Mouse (Mus musculus) urinary bladder, adult 18-20 months (tissue): ENCODE results near the gene Borcs8.

Experiments used
- DNase-seq, 2 experiments: peaks; one replicate each; pipeline ENCODE4 v3.0.0; 2022; ENCODE audit warnings: low spot score in 2 of 2, mixed read lengths in 2 of 2

Gene Borcs8

DNA sequence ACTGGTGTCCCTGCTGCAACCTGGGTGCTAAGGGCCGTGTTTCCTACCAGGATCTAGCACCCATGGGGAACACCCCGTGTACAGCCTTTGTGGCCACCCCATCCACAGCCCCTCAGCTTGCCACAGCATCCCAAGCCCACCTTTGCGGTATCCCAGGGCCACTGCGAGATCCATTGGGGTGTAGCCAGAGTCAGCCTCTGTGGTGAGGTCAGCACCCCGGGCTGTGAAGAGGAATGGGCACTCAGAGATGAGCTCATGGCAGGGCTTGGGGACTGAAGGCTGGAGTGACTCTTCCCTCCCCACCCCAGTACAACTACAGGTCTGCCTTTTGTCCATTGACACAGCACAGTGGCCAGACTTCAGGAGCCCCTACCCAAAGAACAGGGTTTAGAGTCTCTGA, 5.2 kb upstream of the Borcs8 start:
- DNase-seq, result no peak

DNA sequence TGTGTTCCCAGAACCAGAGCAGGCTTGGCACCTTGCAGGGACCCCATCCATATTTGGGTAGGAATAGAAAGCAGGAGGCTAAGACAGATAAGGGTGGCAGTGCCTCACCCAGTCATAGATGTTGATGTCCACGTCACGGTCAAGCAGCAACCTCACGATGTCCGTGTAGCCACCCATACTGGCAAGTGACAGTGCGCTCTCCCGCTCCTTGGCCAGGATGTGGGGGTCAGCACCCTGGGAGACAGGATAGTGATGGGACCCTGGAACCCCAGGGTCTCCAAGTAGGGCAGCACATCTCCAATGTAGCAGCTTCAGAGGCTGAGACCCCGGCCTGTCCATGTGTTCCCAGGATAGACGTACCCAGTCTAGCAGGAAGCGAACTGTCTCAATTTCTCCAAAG, 4.4 kb upstream of the Borcs8 start:
- no peak for DNase-seq

DNA sequence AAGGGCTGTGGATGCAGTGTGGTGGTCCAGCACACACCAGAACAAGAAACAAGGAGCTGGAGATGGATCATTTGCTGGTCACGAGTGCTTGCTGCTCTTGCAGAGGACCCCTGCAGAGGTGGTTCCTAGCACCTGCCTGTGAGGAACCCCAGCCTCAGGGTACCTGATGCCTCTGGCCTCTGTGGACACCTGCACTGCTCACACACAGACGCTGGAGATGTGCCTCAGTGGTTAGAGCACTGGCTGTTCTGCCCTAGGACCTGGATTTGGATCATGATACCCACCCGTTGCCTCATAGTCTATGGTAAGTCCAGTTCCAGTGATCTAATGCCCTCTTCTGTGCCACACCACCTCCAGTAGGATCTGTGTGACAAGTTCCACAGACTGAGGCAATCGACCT, 2.7 kb upstream of the Borcs8 start:
- no peak for DNase-seq

DNA sequence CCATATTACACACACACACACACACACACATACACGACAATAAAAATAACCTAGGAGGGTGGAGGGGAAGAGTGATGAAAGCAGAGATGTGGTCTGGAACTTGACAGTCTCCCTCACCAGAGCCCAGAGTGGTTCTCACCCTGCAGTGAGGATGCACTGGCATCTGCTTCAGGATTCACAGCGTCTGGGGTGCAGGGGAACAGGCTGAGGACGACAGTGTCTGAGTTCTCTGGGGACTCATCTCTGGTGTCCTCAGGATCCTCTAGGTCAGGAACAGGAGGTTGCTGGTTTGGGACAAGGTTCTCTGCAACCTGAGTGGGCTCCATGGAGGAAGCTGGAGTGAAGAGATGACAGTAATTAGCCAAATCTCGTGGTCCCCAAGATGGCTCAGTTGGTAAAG, 1.4 kb upstream of the Borcs8 start:
- DNase-seq, result no peak

DNA sequence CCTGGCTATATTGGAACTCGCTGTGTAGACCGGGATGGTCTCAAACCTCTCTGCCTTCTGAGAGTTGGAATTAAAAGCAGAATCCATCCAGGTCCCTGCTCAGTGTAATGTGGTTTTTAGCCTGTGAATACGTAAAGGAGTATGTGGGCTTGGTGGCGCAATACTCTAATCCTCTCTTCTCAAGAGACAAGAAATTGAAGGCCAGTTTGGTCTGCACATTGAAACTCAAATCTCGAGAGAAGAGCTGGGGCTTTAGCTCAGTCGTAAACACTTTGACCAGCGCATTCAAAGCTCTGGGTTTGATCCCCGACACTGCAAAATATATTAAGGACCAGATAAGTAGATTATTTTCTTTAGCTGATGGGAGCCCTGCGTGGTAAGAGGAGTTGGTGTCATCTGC, 682 bp downstream of the Borcs8 start:
- no peak for DNase-seq

DNA sequence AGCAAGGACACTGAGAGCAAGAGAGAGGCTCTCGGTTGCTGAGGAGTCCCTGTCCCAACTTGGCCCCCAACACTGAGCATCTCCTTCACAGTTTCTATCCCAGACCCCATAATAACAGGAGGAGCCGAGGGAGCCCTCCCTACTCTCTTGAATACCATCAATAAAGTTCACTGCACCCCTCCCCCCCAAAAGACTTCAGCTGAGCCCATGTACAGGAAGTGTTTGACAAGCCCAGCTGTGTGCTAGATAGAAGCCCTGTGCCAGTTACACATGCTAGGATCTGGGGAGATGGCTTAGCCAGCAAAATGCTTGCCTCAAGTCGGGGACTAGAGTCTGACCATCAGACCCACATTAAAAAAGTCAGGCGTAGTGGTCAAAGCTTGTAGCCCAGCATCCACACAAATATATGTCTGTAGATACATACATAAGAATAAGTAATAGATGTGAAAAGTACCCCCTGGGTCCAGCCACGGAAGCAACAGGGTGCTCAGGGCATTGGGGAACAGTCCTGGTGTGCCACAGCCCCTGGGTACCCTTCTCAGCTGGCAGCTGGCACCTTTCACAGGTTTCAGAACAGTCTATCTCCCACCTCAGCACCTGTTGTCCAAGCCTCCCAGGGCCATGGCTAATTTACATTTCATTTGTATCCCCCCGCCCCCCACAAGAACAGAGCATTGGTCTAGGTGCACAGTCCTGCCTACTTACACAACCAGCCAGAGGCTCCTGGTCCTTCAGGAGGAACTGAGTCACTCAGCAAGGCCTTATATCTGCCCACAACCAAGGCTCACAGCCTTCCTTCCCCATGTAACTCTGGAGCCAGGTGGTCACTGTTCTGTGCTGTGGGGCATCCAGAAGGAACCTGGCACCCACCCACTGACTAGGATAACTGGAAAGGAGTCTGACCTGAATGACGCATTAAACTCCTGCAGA, 8.6 kb downstream of the Borcs8 start:
- DNase-seq, result no peak

DNA sequence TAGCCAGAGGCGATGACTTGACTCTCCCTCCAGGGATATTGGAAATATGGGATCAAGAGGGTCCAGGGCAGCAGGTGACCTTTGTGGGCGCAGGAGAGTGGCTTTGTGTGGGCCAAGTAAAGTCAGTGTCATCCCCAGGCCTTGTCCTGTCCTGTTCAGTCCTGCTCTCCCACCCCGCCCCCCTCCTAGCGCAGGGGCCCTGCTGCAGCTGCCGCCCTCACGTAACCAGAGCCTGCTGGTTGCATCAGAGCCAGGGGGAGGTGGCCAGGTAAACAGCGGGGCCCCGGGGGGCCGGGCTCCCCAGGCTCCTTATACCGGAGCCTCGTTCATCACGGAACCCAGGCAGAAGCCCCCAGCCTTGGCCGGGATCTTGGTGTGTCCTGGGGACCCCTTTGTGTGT, 10.9 kb downstream of the Borcs8 start:
- no peak for DNase-seq

DNA sequence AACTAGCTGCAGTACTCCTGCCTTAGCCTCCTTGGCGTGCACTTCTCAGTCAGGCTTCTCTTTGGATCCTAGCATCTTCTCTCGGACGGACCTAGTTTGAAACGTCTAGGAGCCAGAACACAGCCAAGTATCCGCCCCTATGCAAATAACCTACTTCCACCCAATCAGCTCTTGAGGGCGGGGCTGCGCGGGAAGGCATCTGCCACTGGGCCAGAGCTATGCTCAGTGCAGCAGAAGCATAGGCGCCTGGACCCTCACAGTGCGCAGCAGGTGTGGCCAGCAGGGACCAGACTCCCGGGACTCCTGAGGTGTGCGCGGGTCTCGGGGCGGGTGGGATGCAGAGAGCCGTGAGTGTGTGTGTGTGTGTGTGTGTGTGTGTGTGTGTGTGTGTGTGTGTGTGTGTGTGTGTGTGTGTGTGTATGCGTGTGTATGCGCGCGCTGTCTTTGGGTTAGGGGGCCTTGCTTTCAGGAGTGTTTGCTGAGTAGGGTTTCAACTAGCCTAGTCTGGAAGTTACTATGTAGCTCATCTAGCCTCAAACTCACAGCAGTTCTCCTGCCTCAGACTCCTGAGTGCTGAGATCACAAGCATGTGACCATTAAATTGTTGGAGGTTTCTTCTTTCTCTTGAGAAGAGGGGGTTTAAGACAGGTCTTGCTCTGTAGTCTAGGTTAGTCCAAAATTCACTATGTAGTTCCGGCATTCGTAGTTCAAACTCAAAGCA, 13.4 kb downstream of the Borcs8 start:
- DNase-seq, result peak in 1 of 2 experiments; percentile 31

DNA sequence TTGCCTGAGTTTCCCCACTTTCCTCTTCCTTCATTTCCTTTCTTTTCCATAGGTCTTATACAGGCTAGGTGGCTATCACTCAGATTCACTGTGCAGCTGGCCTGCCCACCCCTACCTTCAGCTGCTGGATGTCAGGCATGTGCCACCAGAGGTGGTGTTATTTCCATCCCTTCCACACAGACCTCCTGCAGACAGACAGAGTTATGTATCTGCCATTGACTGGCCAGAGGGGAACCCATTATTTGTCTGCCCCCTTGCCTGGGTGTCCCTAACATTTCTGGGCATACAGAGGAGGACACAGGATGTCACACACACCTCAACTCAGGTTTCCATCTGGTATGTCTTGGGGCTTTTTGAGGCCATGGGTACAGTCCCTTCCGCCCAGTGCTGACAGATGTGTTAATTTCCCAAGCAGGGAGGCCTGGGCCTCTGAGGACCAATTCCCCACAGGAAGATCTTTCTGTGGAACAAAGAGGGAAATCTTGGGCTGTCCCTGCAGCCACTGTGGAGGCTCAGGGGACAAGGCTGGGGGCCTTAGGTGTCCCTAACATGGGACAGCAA, 18.0 kb downstream of the Borcs8 start:
- DNase-seq, result no peak

DNA sequence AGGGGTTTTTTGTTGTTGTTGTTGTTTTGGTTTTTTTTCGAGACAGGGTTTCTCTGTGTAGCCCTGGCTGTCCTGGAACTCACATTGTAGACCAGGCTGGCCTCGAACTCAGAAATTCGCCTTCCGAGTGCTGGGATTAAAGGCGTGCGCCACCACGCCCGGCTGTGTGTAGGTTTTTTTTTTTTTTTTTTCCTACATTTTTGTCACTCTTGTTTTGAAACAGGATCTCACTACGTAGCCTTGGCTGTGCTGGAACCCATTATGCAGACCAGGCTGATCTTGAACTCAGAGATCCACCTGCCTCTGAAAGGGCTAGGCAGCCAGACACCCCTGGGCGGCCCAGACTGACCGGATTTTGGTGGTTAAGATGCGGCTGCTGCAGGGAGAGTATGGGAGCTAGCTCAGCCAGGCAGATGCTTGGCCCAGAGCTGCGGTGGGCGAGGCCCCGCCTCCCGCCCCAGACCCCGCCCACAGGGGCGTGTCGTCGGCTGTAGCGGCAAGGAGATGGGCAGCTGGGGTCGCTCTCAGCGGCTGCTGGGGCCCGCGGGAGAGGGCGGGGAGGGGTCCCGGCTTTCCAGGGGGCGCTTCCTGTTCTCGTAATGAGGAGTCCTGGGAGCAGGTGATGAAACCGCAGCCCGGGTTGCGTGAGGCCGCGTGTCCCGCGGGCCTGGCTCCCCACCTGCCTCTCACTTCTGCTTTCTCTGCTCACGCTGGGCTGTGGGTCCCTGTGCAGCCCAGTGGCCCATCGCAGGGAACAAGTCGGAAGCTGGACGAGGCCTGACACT, 19.0 kb downstream of the Borcs8 start:
- peak; percentile 28 to 63 for DNase-seq

DNA sequence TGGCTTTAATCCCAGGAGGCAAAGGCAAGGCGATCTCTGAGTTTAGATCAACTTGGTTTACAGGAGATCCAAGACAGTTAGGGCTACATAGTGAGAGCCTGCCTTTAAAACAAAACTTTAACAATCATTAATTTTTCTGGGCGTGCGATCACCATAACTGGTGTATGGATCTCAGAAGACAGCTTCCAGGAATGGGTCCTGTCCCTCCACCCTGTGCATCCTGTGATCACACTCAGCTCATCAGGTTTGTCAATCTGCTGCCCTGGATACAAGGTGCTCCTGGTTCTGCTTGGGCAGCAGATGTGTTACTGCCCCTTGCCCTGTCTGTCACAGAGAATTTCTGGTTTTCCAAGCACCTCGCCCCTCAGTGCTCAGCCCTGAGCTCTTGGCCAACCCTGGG, 19.9 kb downstream of the Borcs8 start:
- no peak for DNase-seq

DNA sequence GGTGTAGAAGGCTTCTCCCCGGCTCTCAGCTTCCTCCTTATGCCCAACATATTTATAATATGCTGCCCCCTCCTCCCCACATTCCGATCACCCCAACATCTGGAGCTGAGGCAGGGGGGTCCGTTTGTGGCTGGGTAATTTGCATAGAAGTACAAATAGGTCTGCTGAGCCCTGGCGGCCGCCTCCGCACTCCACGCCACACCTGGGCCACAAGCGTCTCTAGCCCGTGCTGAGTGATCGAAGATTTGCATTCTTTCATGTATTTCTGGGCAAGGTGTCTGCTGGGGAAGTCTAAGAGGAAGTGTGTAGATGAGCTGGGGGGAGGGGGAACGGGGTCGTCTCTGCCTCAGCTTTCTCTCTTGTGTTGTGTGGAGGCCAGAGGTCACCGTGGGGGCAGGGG, 20.7 kb downstream of the Borcs8 start:
- no peak for DNase-seq

DNA sequence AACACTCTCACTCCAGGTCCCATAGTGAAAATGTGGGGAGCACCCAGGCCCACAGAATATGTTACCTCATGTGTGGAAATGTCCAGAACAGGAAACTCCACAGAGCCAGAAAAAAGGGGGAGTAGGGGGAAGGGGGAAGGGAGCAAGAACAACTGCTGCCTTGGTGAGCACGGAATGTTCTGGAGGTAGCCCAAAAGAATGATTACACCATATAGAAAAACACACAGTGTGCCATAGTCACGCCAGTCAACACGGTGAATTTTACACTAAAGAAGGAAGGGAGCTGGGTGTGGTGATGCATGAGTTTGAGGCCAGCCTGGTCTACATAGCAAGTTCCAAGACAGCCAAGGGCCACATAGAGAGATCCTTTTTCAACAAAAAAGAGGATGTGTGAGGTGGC, 24.0 kb downstream of the Borcs8 start:
- no peak for DNase-seq

DNA sequence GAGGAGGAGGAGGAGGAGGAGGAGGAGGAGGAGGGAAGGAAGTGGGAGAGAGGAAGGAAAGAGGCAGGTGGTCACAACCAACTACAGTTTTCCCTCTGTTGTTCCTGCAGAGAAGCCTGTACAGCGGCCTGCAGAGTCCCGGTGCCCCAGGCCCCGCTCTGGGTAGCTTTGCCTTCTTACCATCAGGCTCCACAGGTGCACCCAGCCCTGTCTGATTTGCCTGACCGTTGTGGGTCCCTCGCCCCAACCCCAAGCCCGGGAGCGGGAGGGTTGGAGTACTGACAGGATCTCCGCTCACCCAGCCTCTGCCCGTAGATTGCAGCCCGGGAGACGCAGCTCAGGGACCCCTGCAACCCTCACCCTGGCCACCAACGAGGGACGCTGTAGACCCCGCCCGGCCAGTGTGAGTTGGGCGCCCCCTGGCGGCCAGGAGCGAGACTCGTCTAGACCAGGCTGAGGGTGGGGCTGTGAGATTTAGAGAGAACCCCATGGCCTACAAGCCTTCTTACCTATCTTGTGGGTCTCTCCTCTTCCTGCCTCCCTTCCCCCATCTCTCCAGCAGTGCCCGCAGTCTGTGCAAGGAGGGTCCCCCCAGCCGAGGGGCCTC, 27.3 kb downstream of the Borcs8 start:
- peak in 1 of 2 experiments; percentile 45 for DNase-seq

DNA sequence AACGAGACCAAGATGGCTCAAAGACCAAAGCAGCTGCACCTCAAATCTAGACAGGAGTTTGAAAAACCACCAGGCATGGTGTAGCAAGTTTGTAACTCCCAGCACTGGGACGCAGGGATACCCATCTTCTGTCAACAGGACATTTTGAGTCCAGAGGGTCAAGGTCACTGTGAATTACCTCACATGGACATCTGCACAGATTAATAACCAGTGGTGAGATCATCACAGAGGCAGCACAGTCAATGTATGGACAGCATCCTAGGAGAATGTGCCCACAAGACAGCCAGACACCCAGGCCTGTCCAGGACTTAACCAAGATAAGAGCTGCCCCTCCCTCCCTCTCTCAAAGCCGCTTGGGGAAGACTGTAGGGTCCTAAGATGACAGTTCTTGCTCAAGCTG, 30.8 kb downstream of the Borcs8 start:
- DNase-seq, result no peak

DNA sequence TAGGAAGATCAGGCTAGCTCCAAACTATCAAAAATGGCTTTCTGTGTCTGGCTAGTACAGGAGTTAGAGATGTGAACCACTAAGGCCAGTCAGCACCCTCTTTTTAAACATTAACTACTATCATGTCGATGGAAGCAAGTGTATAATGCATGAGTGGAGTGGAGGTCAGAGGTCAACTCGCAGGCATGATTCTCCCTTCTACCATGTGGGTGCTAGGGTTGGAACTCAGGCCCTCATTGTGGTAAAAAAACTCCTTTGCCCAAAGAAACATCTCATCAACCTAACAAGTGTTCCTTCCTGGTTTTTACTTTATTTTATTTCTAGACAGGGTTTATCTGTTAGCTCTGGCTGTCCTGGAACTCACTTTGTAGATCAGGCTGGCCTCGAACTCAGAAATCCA, 31.4 kb downstream of the Borcs8 start:
- DNase-seq, result no peak

DNA sequence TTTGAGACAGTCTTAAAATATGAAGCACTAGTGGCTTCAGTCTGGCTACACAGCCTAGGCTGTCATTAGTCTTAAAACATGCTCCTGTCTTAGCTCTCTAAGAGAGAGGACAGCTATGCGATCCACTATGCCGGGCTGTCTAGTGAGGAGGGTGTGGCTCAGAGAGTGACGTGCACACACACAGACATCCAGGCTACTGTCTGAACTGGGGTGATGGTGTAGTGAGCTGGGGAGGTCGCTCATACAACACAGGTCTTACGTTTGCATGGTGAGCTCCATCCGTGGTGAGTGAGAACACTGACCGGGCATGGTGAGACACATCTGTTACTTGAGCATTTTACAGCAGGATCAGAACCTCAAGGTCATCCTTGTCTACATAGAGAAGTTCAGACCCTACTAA, 31.9 kb downstream of the Borcs8 start:
- DNase-seq, result no peak

DNA sequence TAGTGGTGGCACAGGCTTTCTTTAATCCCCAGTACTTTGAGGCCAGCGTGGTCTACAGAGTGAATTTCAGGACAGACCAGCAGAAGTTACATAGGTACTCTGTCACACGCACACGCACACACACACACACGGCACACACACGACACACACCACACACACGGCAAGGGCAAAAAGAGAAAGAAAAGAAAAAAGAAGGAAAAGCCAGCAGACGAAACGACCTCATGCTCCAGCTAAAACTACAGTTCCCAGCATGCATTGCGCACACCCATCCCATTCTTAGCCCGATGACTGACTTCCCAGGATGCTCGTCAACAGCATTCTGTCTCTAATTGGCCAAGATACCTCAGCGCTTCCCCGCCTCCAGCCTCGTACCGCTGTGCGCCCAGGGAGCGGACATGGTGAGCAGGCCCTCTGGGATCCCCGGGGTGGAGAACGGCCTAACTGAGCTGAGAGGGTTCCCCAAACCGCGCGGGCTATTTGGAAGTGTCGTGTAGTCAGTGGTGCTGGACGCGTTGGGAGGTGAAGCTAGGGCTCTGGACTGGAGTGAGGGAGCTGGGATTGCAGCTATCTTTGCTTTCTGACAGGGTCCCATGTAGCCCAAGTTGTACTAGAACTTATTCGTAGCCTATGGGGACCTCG, 32.9 kb downstream of the Borcs8 start, which contains the start of gene Tmem161a:
Gene Tmem161a, plus strand, starts transcription at position 314 of the 639 bp plus-strand sequence.
- peak; percentile 78 to 89 for DNase-seq

DNA sequence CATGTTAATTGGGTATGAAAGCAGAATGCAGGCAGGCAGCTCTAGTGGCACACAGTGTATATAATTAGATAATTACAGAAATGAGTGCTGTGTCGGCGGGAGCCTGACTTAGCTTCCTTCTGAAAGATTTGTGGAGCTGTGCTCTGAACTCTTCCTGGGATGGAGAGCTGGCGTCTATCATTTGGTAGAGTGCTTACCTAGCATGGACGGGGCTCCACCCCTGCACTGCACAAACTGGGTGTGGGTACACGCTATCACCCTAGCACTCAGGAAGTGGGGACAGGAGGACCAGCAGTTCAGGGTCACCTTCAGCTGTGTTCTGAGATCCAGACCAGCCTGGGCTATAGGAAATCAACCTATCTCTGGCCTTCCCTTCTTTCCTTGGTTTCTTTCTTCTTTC, 34.0 kb downstream of the Borcs8 start:
- DNase-seq, result no peak

DNA sequence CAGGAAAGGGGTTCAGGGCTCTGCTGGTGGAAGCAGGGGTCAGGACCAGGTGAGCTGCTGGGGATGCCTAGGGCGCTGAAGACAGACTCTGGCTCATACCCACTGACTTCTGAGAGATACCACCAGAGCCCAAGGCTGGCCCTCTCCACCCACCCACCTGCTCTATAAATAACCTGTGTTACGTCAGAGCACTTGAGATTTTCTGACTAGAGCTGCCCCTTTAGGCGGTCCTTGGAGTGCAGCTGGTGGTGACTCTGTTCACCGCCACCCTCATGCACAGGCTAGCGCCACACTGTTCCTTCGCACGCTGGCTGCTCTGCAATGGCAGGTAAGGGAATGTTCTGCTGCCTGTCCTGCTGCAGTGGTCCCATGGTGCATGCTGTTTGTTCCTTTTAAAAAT, 34.8 kb downstream of the Borcs8 start:
- DNase-seq, result no peak

DNA sequence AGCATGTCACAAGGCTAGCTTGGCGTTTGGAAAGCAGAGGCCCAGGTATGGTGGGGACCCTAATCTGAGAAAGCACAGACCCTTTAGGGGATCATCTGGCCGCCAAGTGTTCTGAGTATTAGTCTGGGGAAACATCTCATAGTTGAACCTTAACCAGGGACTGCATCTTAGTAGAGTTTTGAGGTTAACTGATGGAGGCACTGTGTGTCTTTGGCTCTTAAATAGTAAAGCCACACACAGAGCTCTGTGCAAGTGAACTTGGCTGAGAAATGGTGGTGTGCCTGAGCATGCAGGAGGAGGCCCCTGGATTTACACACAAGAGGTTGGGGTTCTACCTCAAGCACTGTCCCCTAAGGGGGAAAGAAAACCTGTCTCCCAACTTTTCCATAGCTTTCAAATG, 38.9 kb downstream of the Borcs8 start:
- no peak for DNase-seq
